Mouse (Mus musculus): ENCODE results near the gene Itpripl2. TPM values are rescaled to one million over a fixed set of nuclear protein-coding genes. Genes with fewer than 3 reads are reported as not detected.

The Itpripl2 gene
- total and polyA plus RNA-seq, 2 experiments from 2014 or later, result 0.52 to 5.4 TPM

GRCm38 (mm10) chr7:118522077-118522476 lies 30.3 kb upstream of the Itpripl2 start:
- H3K9me3 ChIP-seq (ENCODE audit: low read length), result no peaks in the 10 kb centered on the region
- H3K9ac ChIP-seq (replicated peaks; ENCODE audit: low read length, poor library complexity, severe bottlenecking), result no peak overlapping the region
- 80% methylated on average over 5 of the region's 5 CpGs for WGBS
- no peak for TF ChIP-seq CTCF (IDR thresholded peaks at IDR 0.05)
- no peak for ATAC-seq (ENCODE audit: low FRiP score)
- no peak overlapping the region for H3K4me2 ChIP-seq (ENCODE audit: low read depth, low read length, poor library complexity, severe bottlenecking)
- no peak overlapping the region for H3K4me3 ChIP-seq (ENCODE audit: low read depth, low read length)
- H3K27me3 ChIP-seq (ENCODE audit: insufficient read depth, low read length), result no peaks in the 10 kb centered on the region
- no peak overlapping the region for H3K27ac ChIP-seq (ENCODE audit: low read depth, low read length)
- no peak for DNase-seq (ENCODE audit: low spot score)
- H3K4me1 ChIP-seq (ENCODE audit: insufficient read depth, low read length), result no peaks in the 10 kb centered on the region
- H3K36me3 ChIP-seq (ENCODE audit: insufficient read depth, low read length), result peaks cover 26% of the 10 kb centered on the region

GRCm38 (mm10) chr7:118519661-118520060 lies 27.9 kb upstream of the Itpripl2 start:
- H3K27me3 ChIP-seq (ENCODE audit: insufficient read depth, low read length), result no peaks in the 10 kb centered on the region
- H3K4me1 ChIP-seq (ENCODE audit: insufficient read depth, low read length), result no peaks in the 10 kb centered on the region
- WGBS, result 91% methylated on average over 8 of the region's 8 CpGs
- no peaks in the 10 kb centered on the region for H3K9me3 ChIP-seq (ENCODE audit: low read length)
- no peak overlapping the region for H3K9ac ChIP-seq (replicated peaks; ENCODE audit: low read length, poor library complexity, severe bottlenecking)
- H3K27ac ChIP-seq (ENCODE audit: low read depth, low read length), result no peak overlapping the region
- H3K4me2 ChIP-seq (ENCODE audit: low read depth, low read length, poor library complexity, severe bottlenecking), result no peak overlapping the region
- TF ChIP-seq CTCF (IDR thresholded peaks at IDR 0.05), result no peak
- H3K4me3 ChIP-seq (ENCODE audit: low read depth, low read length), result no peak overlapping the region
- H3K36me3 ChIP-seq (ENCODE audit: insufficient read depth, low read length), result peaks cover 6% of the 10 kb centered on the region; the same call in 1 of the 2 replicates
- DNase-seq (ENCODE audit: low spot score) (no peak), ATAC-seq (ENCODE audit: low FRiP score) (no peak)

GRCm38 (mm10) chr7:118518687-118519086 lies 26.9 kb upstream of the Itpripl2 start:
- no peaks in the 10 kb centered on the region for H3K9me3 ChIP-seq (ENCODE audit: low read length)
- H3K4me1 ChIP-seq (ENCODE audit: insufficient read depth, low read length), result no peaks in the 10 kb centered on the region
- DNase-seq (ENCODE audit: low spot score), result peak; percentile 58
- ATAC-seq (ENCODE audit: low FRiP score), result peak; percentile 70
- 3% methylated on average over 18 of the region's 18 CpGs for WGBS
- no peak overlapping the region for H3K9ac ChIP-seq (replicated peaks; ENCODE audit: low read length, poor library complexity, severe bottlenecking)
- TF ChIP-seq CTCF (IDR thresholded peaks at IDR 0.05), result peak; percentile 91
- peaks cover 3% of the 10 kb centered on the region; the same call in 1 of the 2 replicates for H3K36me3 ChIP-seq (ENCODE audit: insufficient read depth, low read length)
- H3K27ac ChIP-seq (ENCODE audit: low read depth, low read length), result no peak overlapping the region
- no peaks in the 10 kb centered on the region for H3K27me3 ChIP-seq (ENCODE audit: insufficient read depth, low read length)
- 0 out of 2 replicates have a peak overlapping the region, but pooled peaks have one; percentile 4 for H3K4me2 ChIP-seq (ENCODE audit: low read depth, low read length, poor library complexity, severe bottlenecking)
- H3K4me3 ChIP-seq (ENCODE audit: low read depth, low read length), result no peak overlapping the region

GRCm38 (mm10) chr7:118517819-118518218 lies 26.0 kb upstream of the Itpripl2 start:
- Histone ChIP-seq H3K9me3 (ENCODE audit: low read length) (no peaks in the 10 kb centered on the region), H3K9ac (replicated peaks; ENCODE audit: low read length, poor library complexity, severe bottlenecking) (no peak overlapping the region), H3K27me3 (ENCODE audit: insufficient read depth, low read length) (no peaks in the 10 kb centered on the region), H3K4me3 (ENCODE audit: low read depth, low read length) (no peak overlapping the region), H3K4me2 (ENCODE audit: low read depth, low read length, poor library complexity, severe bottlenecking) (no peak overlapping the region), H3K4me1 (ENCODE audit: insufficient read depth, low read length) (no peaks in the 10 kb centered on the region), H3K27ac (ENCODE audit: low read depth, low read length) (no peak overlapping the region), H3K36me3 (ENCODE audit: insufficient read depth, low read length) (peaks cover 3% of the 10 kb centered on the region; the same call in 1 of the 2 replicates)
- DNase-seq (ENCODE audit: low spot score), result no peak
- peak; percentile 54 for TF ChIP-seq CTCF (IDR thresholded peaks at IDR 0.05)
- 68% methylated on average over 2 of the region's 2 CpGs for WGBS
- no peak for ATAC-seq (ENCODE audit: low FRiP score)

- no peak overlapping the region for H3K27ac ChIP-seq (ENCODE audit: low read depth, low read length)
- no peak overlapping the region for H3K4me2 ChIP-seq (ENCODE audit: low read depth, low read length, poor library complexity, severe bottlenecking)
- no peaks in the 10 kb centered on the region for H3K4me1 ChIP-seq (ENCODE audit: insufficient read depth, low read length)
- no peaks in the 10 kb centered on the region for H3K27me3 ChIP-seq (ENCODE audit: insufficient read depth, low read length)
- no peaks in the 10 kb centered on the region for H3K36me3 ChIP-seq (ENCODE audit: insufficient read depth, low read length)
- no peak overlapping the region for H3K4me3 ChIP-seq (ENCODE audit: low read depth, low read length)
- DNase-seq (ENCODE audit: low spot score) (no peak), ATAC-seq (ENCODE audit: low FRiP score) (no peak)
- no peaks in the 10 kb centered on the region for H3K9me3 ChIP-seq (ENCODE audit: low read length)
- 79% methylated on average over 7 of the region's 7 CpGs for WGBS
- H3K9ac ChIP-seq (replicated peaks; ENCODE audit: low read length, poor library complexity, severe bottlenecking), result no peak overlapping the region
- no peak for TF ChIP-seq CTCF (IDR thresholded peaks at IDR 0.05)
These were observed 16.8 kb upstream of the Itpripl2 start for GRCm38 (mm10) chr7:118508556-118508955.

- no peak overlapping the region for H3K4me3 ChIP-seq (ENCODE audit: low read depth, low read length)
- H3K36me3 ChIP-seq (ENCODE audit: insufficient read depth, low read length), result no peaks in the 10 kb centered on the region
- no peak overlapping the region for H3K4me2 ChIP-seq (ENCODE audit: low read depth, low read length, poor library complexity, severe bottlenecking)
- H3K27ac ChIP-seq (ENCODE audit: low read depth, low read length), result no peak overlapping the region
- H3K27me3 ChIP-seq (ENCODE audit: insufficient read depth, low read length), result no peaks in the 10 kb centered on the region
- ATAC-seq (ENCODE audit: low FRiP score), result no peak
- H3K9ac ChIP-seq (replicated peaks; ENCODE audit: low read length, poor library complexity, severe bottlenecking), result no peak overlapping the region
- no peaks in the 10 kb centered on the region for H3K4me1 ChIP-seq (ENCODE audit: insufficient read depth, low read length)
- 66% methylated on average over 4 of the region's 4 CpGs for WGBS
- no peak for TF ChIP-seq CTCF (IDR thresholded peaks at IDR 0.05)
- no peaks in the 10 kb centered on the region for H3K9me3 ChIP-seq (ENCODE audit: low read length)
- DNase-seq (ENCODE audit: low spot score), result no peak
These were observed 12.1 kb upstream of the Itpripl2 start for GRCm38 (mm10) chr7:118503844-118504243.

Measured in midbrain, postnatal 0 days (tissue).